Mouse (Mus musculus) E14TG2a.4 (cell line): ENCODE data around the gene Lbhd2.

Experiments used
- H3K27me3 ChIP-seq: 2 replicates; pipeline ENCODE4 v1.6.1; 2014; ENCODE audit warnings: low read length, control low read depth; ENCODE audit not compliant: insufficient read depth
- H3K36me3 ChIP-seq: 2 replicates; pipeline ENCODE4 v1.6.1; 2014; ENCODE audit warnings: low read length, control low read depth; ENCODE audit not compliant: insufficient read depth
- H3K4me1 ChIP-seq: replicated peaks from 2 replicates; pipeline ENCODE4 v1.6.1; 2014; ENCODE audit warnings: low read depth, low read length, control low read depth
- H3K4me3 ChIP-seq: replicated peaks from 2 replicates; pipeline ENCODE4 v1.5.1; 2014; ENCODE audit warnings: mild to moderate bottlenecking, low read length
- H3K9me3 ChIP-seq: 2 replicates; pipeline ENCODE4 v1.6.1; 2014; ENCODE audit warnings: low read length, control low read depth
- CTCF ChIP-seq: conservative IDR thresholded peaks from 2 replicates; pipeline ENCODE4 v1.5.1; 2014; ENCODE audit warnings: low read length
- NANOG ChIP-seq: IDR thresholded peaks from 2 replicates; pipeline ENCODE4 v1.6.1; 2014; ENCODE audit warnings: borderline replicate concordance, low read length, mixed read lengths
- POU5F1 ChIP-seq: IDR thresholded peaks from 2 replicates; pipeline ENCODE4 v1.6.1; 2014; ENCODE audit warnings: low read length, borderline replicate concordance

Lbhd2 gene

DNA sequence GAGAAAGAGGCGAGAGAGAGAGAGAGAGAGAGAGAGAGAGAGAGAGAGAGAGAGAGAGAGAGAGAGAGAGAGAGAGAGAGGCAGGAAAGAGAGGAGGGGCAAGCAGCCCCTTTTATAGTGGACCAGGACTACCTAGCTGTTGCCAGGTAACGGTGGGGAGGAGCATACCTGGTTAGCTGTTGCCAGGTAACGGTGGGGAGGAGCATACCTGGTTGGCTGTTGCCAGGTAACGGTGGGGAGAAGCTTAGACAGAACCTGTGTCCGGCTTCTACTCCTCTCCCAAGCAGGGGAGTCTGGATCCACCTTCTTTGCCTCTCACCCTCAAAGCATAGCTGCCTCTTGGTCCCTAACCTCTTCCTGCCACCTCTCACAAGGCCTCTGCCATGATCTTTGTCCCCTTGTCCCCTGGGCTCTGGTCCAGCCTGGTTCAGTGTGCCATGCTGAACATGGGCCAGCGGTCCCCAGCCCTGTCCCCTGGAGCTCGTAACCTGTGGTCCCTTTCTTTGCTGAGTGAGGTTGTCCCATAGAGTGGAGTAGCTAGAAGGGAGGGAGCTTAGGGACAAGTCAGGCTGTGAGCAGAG, 27.6 kb downstream of the Lbhd2 start:
- Histone ChIP-seq H3K4me3 (no peak overlapping the region), H3K36me3 (no peaks in the 10 kb centered on the region), H3K9me3 (no peaks in the 10 kb centered on the region), H3K4me1 (peaks cover 49% of the 10 kb centered on the region), H3K27me3 (peaks cover 85% of the 10 kb centered on the region)
- TF ChIP-seq NANOG (no peak), POU5F1 (no peak), CTCF (no peak)

DNA sequence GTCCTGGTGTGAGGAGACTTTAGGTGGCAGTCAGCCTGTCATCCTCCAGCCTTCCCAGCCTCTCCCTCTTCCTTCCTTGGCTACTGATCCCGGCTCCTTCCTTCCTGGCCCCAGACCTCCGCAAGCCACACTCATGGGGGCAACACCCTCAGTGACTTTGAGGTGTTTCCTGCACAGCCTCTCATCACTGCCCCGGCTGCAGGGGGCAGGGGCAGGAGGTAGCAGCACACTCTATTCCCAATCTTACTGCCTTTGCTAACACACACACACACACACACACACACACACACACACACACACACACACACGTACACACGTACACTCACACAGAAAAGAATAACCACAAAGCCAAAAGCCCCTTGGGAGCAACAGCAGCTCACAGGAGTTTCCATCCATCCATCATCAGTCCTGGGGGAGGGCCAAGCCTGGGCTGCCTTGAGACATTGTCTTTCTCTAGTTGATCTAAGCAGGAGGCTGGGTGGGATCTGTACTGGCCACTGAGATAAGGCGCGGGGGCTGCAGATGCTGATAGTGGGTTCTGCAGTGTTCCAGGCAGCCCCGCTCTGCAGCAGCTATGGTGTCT, 28.2 kb downstream of the Lbhd2 start:
- Histone ChIP-seq H3K4me3 (no peak overlapping the region), H3K4me1 (peaks cover 43% of the 10 kb centered on the region), H3K27me3 (peaks cover 80% of the 10 kb centered on the region), H3K9me3 (peaks cover 1% of the 10 kb centered on the region), H3K36me3 (no peaks in the 10 kb centered on the region)
- TF ChIP-seq NANOG (no peak), CTCF (no peak), POU5F1 (no peak)

DNA sequence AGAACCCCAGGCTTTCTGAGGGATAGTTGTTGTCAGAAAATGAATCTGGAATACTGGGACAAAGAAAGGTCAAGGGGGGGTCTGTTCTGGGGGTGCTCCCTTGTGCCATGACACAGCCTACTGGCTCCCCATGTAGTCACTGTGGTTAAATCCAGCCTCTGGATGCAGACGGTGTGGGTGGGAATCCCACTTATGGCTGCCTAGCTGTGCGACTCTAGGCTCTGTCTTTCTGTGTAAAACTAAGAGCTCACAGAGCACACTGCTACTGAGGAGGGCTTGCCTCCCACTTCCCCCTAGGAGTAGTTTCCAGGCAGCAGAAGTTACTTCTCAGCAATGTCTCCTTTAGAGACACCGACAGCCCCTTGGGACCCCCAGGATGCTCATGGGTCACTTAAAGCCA, 29.6 kb downstream of the Lbhd2 start:
- Histone ChIP-seq H3K9me3 (peaks cover 5% of the 10 kb centered on the region), H3K4me3 (no peak overlapping the region), H3K27me3 (peaks cover 79% of the 10 kb centered on the region), H3K4me1 (peaks cover 33% of the 10 kb centered on the region), H3K36me3 (no peaks in the 10 kb centered on the region)
- no peak for TF ChIP-seq NANOG

DNA sequence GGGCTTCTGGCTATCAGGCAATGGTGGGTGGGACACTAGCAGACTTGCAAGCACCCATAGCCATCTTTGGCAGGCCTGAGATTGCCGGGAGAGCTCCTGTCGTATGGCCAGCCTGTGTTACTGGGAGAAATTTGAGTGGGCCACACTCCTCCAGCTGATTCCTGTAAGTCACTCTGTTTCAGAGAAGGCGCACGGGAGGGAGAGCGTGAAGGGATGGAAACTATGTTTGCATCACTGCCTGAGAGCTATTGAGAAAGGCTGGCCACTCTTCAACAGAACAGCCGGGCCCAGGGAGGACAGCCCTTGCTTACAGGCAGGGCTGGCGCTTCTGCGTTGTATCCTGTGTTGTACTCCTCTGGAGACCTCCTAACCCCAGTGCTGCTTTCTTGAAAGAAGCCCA, 30.0 kb downstream of the Lbhd2 start:
- H3K36me3 ChIP-seq, result no peaks in the 10 kb centered on the region

DNA sequence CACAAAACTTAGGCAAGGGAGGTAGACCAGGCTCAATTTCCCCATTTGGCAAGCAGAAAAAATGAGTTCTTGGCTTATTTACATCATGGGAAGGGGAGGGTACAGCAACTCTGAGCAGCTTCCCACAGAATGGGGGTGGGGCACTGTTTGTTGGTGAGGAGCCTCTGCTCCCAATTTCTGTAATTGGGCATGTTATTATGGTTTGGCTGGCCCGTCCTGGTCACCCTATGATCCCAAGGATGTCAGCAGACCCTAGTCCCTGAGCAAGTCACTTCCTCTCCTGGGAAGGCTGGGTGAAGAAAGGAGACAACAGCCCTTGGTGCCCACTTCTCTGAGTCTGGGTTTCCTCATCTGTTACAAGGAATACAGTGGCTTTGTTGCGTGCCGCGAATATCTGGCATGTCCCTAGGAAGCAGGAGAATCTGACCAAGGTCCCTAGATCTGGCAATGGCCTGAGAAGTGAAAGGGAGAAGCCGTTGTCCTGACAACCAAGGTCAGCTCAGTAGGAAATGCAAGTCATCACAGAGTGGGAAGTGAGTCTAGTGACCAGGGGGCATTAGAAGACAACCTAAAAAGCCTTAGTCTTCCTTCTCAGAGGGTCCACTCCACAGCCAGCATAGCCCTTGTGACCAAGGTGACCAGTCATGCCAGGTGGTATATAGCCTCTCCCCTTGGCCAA, 30.8 kb downstream of the Lbhd2 start:
- Histone ChIP-seq H3K9me3 (peaks cover 5% of the 10 kb centered on the region), H3K36me3 (no peaks in the 10 kb centered on the region), H3K4me1 (peaks cover 33% of the 10 kb centered on the region), H3K4me3 (no peak overlapping the region), H3K27me3 (peaks cover 79% of the 10 kb centered on the region)
- TF ChIP-seq NANOG, result no peak
- no peak for TF ChIP-seq CTCF
- TF ChIP-seq POU5F1, result no peak

More for the DNA sequence above, 30.0 kb downstream of the Lbhd2 start:
- peaks cover 33% of the 10 kb centered on the region for H3K4me1 ChIP-seq
- peaks cover 79% of the 10 kb centered on the region for H3K27me3 ChIP-seq
- peaks cover 5% of the 10 kb centered on the region for H3K9me3 ChIP-seq
- TF ChIP-seq CTCF (no peak), NANOG (no peak), POU5F1 (no peak)
- H3K4me3 ChIP-seq, result no peak overlapping the region

DNA sequence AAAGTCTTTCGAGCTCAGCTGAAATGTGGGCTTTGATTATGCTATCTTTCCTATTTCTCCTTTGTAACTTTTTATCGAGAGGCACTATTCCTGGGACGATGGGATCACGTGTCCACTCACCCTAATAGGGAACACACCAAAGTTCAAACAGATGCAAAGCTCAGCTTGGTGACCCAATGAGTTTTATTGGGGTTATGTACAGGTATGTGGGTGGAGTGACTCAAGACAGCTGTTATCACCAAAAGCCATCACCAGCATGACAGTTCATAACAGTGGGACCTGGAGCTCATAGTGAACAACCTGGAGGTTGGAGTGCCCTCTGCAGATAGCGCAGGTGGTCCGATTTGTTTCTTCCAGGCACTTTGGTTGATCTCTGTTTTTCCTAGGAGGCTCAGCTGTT, 32.2 kb downstream of the Lbhd2 start:
- no peak overlapping the region for H3K4me3 ChIP-seq
- H3K4me1 ChIP-seq, result peaks cover 36% of the 10 kb centered on the region
- peaks cover 5% of the 10 kb centered on the region for H3K9me3 ChIP-seq
- H3K27me3 ChIP-seq, result peaks cover 88% of the 10 kb centered on the region
- no peak for TF ChIP-seq NANOG
- TF ChIP-seq CTCF, result no peak
- no peak for TF ChIP-seq POU5F1
- H3K36me3 ChIP-seq, result no peaks in the 10 kb centered on the region

DNA sequence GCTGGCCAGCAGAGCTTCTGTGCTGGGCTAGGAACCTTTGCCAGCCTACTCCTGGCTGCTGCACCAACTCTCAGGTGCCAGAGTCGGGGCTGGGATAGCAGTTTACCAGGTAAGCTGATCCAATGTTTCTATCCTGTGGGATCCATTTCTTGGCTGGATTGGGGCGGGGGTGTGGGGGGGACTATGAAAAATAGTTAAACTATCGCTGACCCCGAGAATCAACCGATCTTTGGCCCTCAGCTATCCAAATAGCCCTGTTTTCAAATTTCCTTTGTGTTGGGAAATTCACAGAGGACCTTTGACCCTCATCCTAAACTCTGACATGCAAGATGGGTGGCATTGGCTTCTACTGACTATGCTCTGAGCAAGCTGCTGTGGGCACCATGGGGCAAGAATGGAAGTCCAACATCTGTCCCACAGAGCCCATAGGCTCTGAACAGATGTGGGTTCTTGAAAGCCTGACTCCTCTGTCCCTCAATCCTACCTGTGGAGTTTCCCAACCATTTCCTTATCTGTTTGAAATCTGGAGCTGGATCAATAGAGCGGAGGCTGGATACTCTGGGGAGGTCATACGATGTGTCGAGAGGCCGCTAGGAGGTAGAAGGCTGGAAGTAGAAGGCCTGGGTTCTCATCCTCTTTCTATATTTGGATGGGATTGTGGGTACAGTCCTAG, 34.2 kb downstream of the Lbhd2 start:
- no peak for TF ChIP-seq POU5F1
- TF ChIP-seq NANOG, result no peak
- no peak for TF ChIP-seq CTCF
- Histone ChIP-seq H3K36me3 (no peaks in the 10 kb centered on the region), H3K27me3 (peaks cover 93% of the 10 kb centered on the region), H3K4me3 (no peak overlapping the region), H3K9me3 (peaks cover 5% of the 10 kb centered on the region), H3K4me1 (peaks cover 36% of the 10 kb centered on the region)

DNA sequence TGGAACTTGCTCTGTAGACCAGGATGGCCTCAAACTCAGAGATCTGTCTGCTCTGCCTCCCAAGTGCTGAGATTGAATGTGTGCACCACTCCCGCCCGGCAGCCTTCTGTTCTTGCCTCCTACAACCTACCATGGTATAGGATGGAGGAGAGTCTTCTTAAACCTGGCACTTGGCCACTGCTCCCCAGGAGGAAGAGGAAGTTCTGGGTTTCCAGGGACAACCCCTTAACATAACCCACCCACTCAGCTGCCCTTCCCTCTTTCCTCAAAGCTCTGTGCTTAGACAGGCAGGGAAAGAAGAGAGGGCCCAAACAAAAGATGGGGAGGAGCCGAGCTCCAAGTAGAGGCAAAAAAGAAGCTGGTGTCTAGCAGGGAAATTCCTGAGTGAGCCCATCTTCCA, 34.9 kb downstream of the Lbhd2 start:
- TF ChIP-seq NANOG, result no peak
- TF ChIP-seq POU5F1, result no peak
- TF ChIP-seq CTCF, result no peak
- Histone ChIP-seq H3K4me3 (no peak overlapping the region), H3K4me1 (peaks cover 43% of the 10 kb centered on the region), H3K36me3 (no peaks in the 10 kb centered on the region), H3K27me3 (peaks cover 93% of the 10 kb centered on the region), H3K9me3 (peaks cover 5% of the 10 kb centered on the region)
